Mouse (Mus musculus) subcutaneous adipose tissue, adult 2 months (tissue): ENCODE results near the gene Gnat2. TPM values are rescaled to one million over a fixed set of nuclear protein-coding genes. Genes with fewer than 3 reads are reported as not detected.

Experiments
- polyA plus RNA-seq: library from polyadenylated mRNA; depleted of rRNA; stranded (reverse); fragments of >200 nt; gene quantifications from 2 replicates; pipeline ENCODE4 v1.2.3, GENCODE M21; 2012; ENCODE audit warnings: low replicate concordance; rRNA removed

Gnat2 gene
- polyA plus RNA-seq, result 0.16 and 0.91 TPM in 2 replicates

DNA sequence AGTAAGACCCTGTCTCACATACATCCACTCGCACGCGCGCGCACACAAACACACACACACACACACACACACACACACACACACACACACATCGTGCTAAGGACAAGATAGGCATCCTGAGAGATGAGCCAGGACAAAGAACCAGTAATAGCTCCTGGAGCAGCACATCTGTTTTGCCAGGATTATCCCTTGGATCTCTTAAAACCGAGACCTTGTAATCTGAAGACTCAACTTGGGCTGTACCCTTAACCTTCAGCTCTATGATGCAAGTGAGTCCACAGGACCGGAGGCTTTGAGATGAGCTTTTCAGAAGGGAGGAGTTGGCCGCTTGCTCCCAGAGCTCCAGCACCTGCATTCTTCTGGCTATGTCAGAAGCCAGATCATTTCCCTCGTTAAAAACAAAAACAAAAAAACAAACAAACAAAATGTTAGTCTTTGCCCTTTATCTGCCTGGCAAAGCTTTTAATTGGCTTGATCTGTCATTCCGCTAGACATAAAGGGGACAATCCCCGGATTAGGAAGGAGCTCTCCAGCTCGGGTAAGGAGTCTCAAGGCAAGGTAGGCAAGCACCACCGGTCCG is at the start of gene Gnat2:
Gene Gnat2 (plus strand): TSS at position 254 of the 580 bp plus-strand sequence.

DNA sequence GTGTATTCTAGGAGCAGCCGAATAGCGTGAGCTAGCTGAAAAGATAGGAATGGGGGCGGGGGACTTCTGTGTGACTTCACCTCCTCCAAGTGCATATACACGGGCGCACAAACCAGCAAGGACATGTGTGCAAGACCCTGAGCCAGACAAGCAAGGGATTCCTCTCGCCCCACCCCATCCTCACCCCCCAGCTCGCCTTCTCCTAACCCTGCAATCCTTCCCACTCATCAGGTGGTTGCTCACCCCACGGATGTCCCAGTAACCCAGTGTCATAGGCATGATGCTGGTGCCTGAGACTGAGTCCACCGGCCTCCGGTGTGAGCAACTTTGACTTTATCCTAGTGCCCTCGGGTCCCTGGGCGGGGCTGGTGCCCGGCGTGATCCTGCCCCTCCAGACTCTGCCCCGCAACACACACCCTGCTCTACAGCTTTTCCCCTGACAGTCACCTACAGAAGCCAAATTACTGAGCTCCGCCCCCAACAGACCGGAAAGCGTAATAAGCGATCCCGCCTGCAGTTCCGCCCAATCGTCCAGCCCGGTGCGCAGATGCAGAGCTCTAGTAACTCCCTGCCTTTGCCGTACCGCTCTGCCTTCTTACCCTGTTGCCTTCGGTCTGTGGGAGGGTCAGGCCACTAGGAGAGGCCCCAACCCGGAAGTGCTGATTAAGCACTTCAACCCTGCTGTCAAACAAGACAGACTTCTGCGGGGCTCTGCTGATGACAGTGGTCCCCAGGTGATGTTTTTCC is 48.0 kb upstream of the Gnat2 start, which contains the start of gene Gstm4:
Gene Gstm4 (minus strand): TSS at position 501 of the 747 bp plus-strand sequence.

DNA sequence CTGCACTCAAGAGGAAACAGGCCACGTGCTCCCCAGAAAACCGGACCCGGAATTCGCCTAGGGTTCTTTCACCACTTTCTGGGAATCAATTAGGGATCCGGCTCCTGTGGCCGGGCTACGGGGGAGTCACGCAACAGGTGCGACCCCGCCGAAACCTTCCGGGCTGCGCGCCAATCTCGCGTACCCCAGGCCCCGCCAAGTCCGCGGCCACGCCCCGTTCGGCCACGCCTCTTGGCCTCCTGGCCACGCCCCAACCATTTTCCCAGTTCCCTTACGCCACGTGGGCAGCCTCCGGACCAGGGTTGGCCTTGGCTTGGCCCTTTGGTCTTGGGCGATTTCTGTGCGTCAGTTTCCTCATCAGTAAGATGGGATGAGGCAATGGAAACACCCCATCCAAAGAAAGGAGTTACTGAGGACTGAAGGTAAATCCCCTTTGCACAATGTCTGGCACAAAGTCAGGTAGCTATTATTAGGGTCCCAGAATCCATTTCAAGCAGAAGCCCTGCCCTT is 6.1 kb upstream of the Gnat2 start, which contains the start of gene Ampd2:
Gene Ampd2 (minus strand): TSS at position 182 of the 510 bp plus-strand sequence.

DNA sequence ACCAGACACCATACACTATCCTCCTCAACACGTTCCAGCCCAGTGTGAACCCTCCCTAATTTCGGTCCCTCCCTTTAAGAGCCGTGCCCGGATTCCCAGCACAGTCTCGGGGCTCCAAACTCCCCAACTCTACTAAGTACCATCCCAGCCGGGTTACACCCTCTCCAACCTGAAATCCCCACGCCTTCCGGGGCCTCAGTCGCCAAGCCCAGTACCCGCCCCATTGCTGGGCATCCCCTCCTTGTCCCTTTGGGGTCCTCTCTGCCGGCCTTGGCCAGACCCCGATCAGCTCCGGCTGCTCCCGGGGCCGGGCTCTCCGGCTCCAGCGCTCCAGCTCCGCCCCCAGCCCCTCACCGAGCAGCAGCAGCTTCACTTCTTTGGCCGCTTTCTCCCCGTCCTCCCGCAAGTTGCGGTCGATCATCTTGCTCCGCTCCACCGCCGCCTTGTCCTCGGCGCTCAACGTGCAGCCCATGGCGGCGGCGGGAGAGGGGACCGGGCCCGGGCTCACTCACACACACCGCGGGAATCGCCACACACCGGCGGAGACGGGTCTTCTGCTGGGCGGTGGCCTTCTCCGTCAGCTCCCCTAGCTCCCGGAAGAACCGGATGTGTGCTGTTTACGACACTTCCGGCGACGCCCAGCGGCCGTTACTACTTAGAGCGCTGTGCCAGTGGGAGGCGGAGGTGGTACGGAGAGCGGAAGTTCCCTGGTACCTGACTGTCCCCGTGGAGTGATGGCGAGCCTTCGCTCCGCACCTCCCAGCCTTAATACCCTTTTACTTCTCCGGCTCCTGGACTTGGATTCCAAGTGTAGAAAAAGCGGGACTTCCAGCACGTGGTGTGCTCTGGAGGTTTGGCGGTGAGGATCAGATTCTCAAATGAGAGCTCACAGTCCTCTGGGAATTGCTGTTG is 53.2 kb downstream of the Gnat2 start, which contains the start of gene Gnai3:
Gene Gnai3 (minus strand): TSS at position 613 of the 912 bp plus-strand sequence.

Other genes with a start within 250 kb of the Gnat2 start
- gene Eps8l3, start 215.6 kb upstream of the Gnat2 start, polyA plus RNA-seq, result 0.08 TPM in 1 of 2 replicates, not detected in the other
- gene Gstm5, start 197.0 kb upstream of the Gnat2 start, polyA plus RNA-seq, result 53.6 and 82.3 TPM in 2 replicates
- gene Gstm7, start 161.0 kb upstream of the Gnat2 start, polyA plus RNA-seq, result 17.0 and 213 TPM in 2 replicates
- 2.5 and 5.5 TPM in 2 replicates for gene Gstm6, start 149.0 kb upstream of the Gnat2 start, polyA plus RNA-seq
- gene Gstm3, start 123.5 kb upstream of the Gnat2 start, polyA plus RNA-seq, result not detected in 2 replicates
- gene Gstm2, start 106.3 kb upstream of the Gnat2 start, polyA plus RNA-seq, result 306 and 436 TPM in 2 replicates
- gene Gstm1, start 74.8 kb upstream of the Gnat2 start, polyA plus RNA-seq, result 822 and 1,255 TPM in 2 replicates
- gene Gstm4, start 47.9 kb upstream of the Gnat2 start, polyA plus RNA-seq, result 28.3 and 47.0 TPM in 2 replicates
- gene Ampd2, start 6.1 kb upstream of the Gnat2 start, polyA plus RNA-seq, result 82.8 and 163 TPM in 2 replicates
- gene Gnai3, start 53.4 kb downstream of the Gnat2 start, polyA plus RNA-seq, result 24.6 and 33.8 TPM in 2 replicates
- gene Gpr61, start 62.1 kb downstream of the Gnat2 start, polyA plus RNA-seq, result not detected in 2 replicates
- 9.1 and 22.1 TPM in 2 replicates for gene Amigo1, start 93.5 kb downstream of the Gnat2 start, polyA plus RNA-seq
- gene Cyb561d1, start 108.4 kb downstream of the Gnat2 start, polyA plus RNA-seq, result 6.8 and 8.5 TPM in 2 replicates
- 4.9 and 18.9 TPM in 2 replicates for gene Atxn7l2, start 118.1 kb downstream of the Gnat2 start, polyA plus RNA-seq
- 0.20 and 0.55 TPM in 2 replicates for gene Sypl2, start 133.9 kb downstream of the Gnat2 start, polyA plus RNA-seq
- gene Psma5, start 164.1 kb downstream of the Gnat2 start, polyA plus RNA-seq, result 69.4 and 79.0 TPM in 2 replicates
- 95.9 and 169 TPM in 2 replicates for gene Sort1, start 191.3 kb downstream of the Gnat2 start, polyA plus RNA-seq